Mouse (Mus musculus): ENCODE measurements around the gene Ptma.

Ptma gene

GRCm38 (mm10) chr1:86515715-86516410, 10.7 kb upstream of the Ptma start:
- no peak for DNase-seq (ENCODE audit: low spot score in 2 of 2)

GRCm38 (mm10) chr1:86517076-86517475, 9.4 kb upstream of the Ptma start:
- no peak for DNase-seq (ENCODE audit: low spot score in 2 of 2)

- DNase-seq (ENCODE audit: low spot score in 2 of 2), result peak; percentile 52 to 74
These were observed 6.2 kb upstream of the Ptma start for GRCm38 (mm10) chr1:86520361-86520760.

- DNase-seq (ENCODE audit: low spot score in 2 of 2), result peak in 1 of 2 experiments; percentile 39
These were observed 4.1 kb upstream of the Ptma start for GRCm38 (mm10) chr1:86522286-86522871.

GRCm38 (mm10) chr1:86523776-86524618, 2.5 kb upstream of the Ptma start:
- DNase-seq (ENCODE audit: low spot score in 2 of 2), result peak; percentile 47 to 61

GRCm38 (mm10) chr1:86524619-86525498, 1.7 kb upstream of the Ptma start:
- DNase-seq (ENCODE audit: low spot score in 2 of 2), result peak; percentile 99

GRCm38 (mm10) chr1:86525499-86526115, 919 bp upstream of the Ptma start:
- peak; percentile 78 to 85 for DNase-seq (ENCODE audit: low spot score in 2 of 2)

- DNase-seq (ENCODE audit: low spot score in 2 of 2), result peak; percentile 55 to 62
These were observed 468 bp downstream of the Ptma start for GRCm38 (mm10) chr1:86526789-86527598.

GRCm38 (mm10) chr1:86527599-86528486, 1.3 kb downstream of the Ptma start:
- DNase-seq (ENCODE audit: low spot score in 2 of 2), result peak; percentile 94 to 96

- DNase-seq (ENCODE audit: low spot score in 2 of 2), result peak; percentile 60 to 65
These were observed 2.1 kb downstream of the Ptma start for GRCm38 (mm10) chr1:86528571-86529180.

- DNase-seq (ENCODE audit: low spot score in 2 of 2), result no peak
These were observed 3.1 kb downstream of the Ptma start for GRCm38 (mm10) chr1:86529590-86529989.

GRCm38 (mm10) chr1:86530871-86531546, 4.5 kb downstream of the Ptma start:
- no peak for DNase-seq (ENCODE audit: low spot score in 2 of 2)

GRCm38 (mm10) chr1:86531547-86532321, 5.2 kb downstream of the Ptma start:
- DNase-seq (ENCODE audit: low spot score in 2 of 2), result peak in 1 of 2 experiments; percentile 45

GRCm38 (mm10) chr1:86532362-86533051, 6.0 kb downstream of the Ptma start:
- peak; percentile 95 to 98 for DNase-seq (ENCODE audit: low spot score in 2 of 2)

- no peak for DNase-seq (ENCODE audit: low spot score in 2 of 2)
These were observed 7.0 kb downstream of the Ptma start for GRCm38 (mm10) chr1:86533411-86534130.

- peak in 1 of 2 experiments; percentile 48 for DNase-seq (ENCODE audit: low spot score in 2 of 2)
These were observed 11.9 kb downstream of the Ptma start for GRCm38 (mm10) chr1:86538383-86538782.

All from spleen, postnatal 10 days (tissue).